Mouse (Mus musculus) heart, adult 18-20 months (tissue): ENCODE data around the gene Abcb4. TPM values are rescaled to one million over a fixed set of nuclear protein-coding genes. Genes with fewer than 3 reads are reported as not detected.
"Not testable (repeated sequence)": the region's sequence is repeated elsewhere in the genome, so short reads cannot be mapped to it uniquely, and the experiment has no call there.

Source experiments
- DNase-seq, 2 experiments: peaks; one replicate each; pipeline ENCODE4 v3.0.0; 2021 to 2022; ENCODE audit warnings: mixed read lengths in 1 of 2
- long read RNA-seq, 2 experiments: library from polyadenylated mRNA; stranded (forward); transcript quantifications; one replicate each; pipeline ENCODE4 v2.0.0; 2021
- total RNA-seq, 2 experiments: library from RNA; stranded (reverse); gene quantifications; 2 replicates each; pipeline ENCODE4 v1.2.3; 2021

Gene Abcb4
- total RNA-seq: 10 to 100 TPM; 18.7 to 21.0 TPM
- long read RNA-seq, experiment 1, full-length matches to known transcripts: 6 of 43 reads
- long read RNA-seq, experiment 1, partial matches to known transcripts: 14 of 43 reads
- long read RNA-seq, experiment 1, other reads (novel, unspliced or antisense): 23 of 43 reads
- long read RNA-seq, experiment 2, full-length matches to known transcripts: 5 of 19 reads
- long read RNA-seq, experiment 2, partial matches to known transcripts: 7 of 19 reads
- long read RNA-seq, experiment 2, other reads (novel, unspliced or antisense): 7 of 19 reads

GRCm38 (mm10) chr5:8893300-8894103 is at the start of gene Abcb4:
Abcb4 (plus strand) TSS chr5:8893717.
- DNase-seq: peak; percentile 73 to 74

DNA sequence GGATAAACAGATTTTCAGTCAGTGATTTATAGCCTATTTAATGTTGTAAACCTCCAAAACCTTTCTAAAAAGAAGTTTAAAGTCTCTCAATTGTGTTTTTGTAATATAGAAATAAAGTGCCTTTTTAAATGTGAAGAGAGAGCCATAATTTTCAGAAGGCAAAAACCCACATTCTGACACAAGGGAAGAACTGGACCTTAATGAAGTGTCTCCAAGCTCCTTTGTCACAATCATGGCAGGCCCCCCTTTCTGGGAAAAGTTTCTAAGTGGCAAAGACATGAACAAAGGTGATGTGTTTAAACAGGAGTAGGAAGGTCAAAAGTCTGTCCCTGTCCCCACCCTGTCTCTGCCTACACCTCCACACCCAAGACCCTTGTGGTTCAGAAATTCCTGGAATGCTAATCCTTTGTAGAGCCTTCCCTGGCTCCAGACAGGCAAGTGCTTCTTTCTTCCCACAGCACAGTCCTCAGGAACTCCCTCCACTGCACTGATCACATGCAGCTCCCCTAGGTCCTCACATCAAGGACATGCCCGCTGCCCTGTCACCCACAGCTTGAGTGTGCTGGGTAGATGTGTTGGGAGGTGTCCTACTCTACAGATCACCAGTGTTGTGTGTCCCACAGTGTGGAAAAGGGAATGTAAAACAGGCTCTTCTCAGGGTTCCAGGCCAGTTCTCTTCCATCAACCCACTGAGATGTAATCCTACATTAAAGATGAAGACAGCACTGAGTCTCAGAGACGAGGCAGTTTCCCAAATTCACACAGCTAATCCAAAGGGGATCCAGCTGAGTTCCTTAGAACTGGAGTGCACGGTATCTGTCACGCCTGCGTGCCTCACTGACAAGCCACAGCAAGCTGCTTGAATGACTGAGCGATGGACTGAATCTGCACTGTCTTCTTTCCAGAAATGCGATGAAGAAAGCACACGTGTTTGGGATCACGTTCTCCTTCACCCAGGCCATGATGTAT is 44.6 kb upstream of the Abcb4 start:
- DNase-seq: not testable (repeated sequence)

DNA sequence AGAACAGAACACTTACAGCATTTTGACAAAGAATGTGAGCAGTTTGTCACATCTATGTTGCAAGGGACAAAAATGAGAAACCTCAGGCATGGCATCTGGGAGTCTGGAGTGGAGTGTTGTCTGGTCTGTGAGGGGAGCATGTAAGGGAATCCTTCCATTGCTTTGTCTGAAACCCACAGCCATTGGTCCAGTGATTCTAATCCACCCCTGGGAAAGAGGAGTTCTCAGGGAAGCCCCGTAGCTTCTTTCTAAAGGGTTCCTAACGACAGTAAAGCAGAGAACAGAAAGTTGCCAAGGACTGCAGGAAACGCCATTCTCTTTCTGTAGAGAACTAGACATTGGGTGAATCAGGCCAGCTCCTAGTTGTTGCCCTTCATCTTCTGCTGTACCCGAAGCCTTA is 42.7 kb upstream of the Abcb4 start:
- DNase-seq: no peak

DNA sequence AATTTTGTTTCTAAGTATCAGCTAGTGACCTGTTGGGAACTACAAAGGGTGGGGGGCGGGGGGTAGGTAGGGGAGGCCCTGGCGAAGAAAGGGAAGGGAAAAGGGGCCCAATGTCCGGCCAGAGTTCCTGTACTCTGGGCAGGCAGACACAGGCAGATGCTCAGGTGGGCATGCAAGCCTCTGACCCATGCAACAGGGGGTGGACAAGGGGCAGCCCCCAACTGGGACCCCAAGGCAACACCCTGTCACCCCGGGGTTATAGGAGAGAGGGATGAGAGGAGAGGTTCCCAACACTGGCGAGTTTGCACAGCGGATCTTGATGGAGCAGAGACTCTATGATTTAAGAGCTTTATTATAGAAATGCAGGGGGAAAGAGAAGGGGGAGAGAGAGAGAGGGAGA is 36.3 kb upstream of the Abcb4 start:
- no peak for DNase-seq

DNA sequence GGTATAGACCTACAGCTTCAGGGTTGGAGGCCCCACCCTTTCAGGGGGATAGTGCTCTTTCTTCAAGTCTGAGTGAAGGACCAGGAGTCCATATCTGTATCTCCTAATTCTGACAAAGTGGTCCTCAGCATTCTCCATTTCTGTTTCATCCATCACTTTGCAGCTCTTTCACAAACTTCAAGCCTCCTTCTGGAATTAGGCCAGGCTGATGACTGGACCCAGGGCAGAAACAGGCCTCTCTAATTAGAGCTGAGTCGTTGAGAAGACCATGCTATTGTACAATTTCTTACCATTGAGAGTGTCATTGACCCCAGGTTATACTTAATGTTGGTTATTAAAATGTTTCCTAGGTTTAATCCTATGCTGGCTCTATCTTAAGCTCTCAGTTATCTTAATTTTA is 31.7 kb upstream of the Abcb4 start:
- no peak for DNase-seq

GRCm38 (mm10) chr5:8863580-8864337 is 29.8 kb upstream of the Abcb4 start:
- peak; percentile 38 to 72 for DNase-seq

DNA sequence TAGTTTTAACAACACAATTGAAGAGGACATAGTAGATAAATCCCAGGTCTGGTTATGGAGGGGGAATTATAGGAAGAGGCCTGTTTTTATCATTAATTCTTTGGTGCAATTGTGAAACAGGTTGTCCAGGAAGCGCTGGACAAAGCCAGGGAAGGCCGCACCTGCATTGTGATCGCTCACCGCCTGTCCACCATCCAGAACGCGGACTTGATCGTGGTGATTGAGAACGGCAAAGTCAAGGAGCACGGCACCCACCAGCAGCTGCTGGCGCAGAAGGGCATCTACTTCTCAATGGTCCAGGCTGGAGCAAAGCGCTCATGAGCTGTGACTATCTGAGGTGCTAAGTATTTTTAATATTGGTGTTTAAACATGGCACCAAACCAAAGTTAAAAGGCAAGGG is 27.9 kb upstream of the Abcb4 start:
- peak; percentile 4 to 27 for DNase-seq

GRCm38 (mm10) chr5:8866366-8866765 is 27.2 kb upstream of the Abcb4 start:
- DNase-seq: no peak

DNA sequence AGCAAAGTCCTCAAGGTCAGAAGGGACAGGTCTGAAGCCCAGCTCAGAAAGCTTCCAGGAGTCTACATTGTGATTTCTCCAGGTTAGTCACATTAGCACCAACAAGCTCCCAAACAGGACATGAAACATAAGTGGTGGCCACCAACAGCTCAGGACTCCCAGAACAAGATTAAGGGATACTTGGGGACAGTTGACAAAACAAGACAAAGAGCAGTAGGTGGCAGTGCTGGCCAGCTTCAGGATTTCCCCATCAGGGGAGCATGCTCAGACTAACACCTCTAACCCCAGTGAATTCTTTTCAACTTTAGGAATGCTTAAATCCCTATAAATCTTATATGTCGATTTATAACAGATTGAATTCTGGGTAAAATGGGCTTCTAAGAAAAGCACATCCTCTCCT is 25.5 kb upstream of the Abcb4 start:
- peak; percentile 40 to 60 for DNase-seq

DNA sequence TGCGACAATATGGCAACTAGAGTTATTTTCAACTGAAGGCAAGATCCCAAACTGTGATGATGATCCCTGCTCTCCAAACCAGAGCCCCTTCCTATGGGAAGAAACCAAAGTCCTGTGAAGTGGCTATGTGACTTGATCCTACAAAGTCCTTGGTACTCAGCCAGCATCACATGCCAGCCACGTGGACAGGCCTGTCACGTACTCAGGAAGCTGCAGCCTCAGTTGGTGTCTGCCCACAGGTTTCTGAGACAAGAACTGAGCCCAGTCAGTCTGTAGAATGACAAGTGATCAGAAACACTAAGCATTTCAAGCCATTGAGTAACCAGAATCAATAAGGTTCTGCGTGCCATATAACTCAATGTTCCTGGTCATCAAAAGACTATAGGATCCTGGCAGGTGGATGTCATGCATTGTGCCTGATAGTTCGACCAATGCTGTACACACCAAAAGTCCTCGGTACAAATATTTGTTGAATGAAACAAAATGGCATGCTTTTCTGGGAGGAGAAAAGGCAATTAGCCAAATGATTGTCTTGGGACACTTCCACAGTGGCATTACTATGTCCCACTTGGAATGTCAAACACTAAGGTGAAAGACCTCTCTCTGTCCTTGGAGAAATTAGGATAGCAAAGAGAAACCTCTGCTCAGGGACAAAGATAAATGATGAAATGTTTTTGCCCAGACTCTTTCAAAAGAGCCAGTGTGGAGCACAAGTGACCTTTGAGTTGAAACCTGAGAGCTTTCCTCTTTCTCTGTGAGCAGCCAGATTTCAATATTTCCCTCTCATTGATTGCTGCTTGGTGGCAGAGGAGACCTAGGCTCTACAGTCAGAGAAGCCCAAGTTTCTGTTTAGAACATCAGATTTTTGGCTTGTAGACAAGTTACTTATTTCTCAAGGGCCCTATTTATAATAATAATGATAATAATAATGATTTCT is 20.3 kb upstream of the Abcb4 start:
- DNase-seq: no peak

- DNase-seq: no peak
These were observed 16.4 kb upstream of the Abcb4 start for GRCm38 (mm10) chr5:8877086-8877485.

DNA sequence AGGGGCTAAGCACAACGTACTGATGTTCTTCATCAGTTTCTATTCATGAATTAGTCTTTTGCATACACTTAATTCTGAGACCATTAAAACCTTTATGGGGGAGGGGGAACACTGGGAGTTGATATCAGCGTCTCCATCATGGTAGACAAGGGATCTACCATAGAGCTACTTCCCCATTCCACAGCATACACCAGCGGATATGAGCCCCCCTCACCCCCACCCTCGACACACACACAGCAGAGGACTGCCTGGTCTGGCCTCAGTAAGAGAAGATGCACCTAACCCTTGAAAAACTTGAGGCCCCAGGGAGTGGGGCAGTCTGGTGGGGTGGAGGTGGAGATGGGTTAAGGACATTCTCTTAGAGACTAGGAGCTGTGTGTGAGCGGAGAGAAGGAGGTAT is 15.7 kb upstream of the Abcb4 start:
- no peak for DNase-seq

DNA sequence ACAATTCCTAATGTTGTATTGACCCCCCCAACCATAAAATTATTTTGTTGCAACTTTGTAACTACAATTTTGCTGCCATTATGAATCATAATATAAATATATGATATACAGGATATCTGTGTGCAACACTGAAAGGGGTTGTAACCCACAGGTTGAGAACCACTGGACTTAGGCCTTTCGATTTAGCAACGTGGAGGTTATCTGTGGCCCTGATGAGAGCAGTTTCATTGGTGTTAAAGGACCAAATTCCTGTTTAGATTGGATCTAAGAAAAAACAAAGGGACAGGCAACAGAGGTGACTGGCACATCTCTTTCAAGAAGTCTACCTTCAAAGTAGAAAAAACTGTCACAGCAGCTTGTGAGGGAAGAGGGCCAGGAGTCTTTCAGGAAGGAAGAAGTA is 7.7 kb upstream of the Abcb4 start:
- DNase-seq: no peak

GRCm38 (mm10) chr5:8894104-8894425 is 548 bp downstream of the Abcb4 start:
- peak; percentile 18 to 48 for DNase-seq

DNA sequence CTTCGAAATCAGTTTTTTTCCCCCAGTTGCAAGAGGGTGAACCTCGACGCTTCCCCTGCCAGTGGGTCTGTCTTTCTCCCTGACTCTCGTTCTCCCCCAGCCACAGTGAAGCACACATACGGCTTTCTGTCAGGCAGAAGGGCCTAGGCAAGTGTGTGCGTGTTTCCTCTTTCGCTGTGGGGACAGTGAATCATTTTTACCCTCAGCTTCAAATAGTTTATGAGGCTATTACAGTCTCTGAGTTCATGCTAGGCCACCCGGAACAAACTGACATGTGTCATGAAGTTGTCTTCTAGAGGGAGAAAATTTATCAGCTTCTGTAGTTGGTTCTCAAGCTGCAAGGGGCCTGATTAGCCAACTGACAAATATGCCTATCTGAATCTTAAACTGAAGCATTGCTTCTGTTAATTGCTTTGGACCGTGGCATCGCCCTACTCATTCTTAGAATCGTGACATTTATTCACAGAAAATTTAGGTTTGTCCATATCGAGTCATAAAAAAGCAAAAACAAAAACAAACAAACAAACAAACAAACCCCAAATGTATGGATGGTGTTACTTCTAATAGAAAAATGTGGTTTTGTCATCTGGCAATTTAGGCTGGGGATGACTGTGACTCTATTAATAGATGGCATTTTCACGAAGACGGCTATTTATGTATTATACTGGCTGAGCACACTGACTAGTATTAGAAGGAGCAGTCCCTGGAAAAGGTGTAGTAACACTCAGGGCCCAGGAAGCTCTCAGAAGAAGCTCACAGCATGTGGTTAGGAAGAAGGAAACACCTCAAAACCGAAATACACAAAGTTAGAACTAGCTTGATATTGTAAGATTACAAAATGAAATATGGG is 1.3 kb downstream of the Abcb4 start:
- peak; percentile 10 to 27 for DNase-seq

- DNase-seq: no peak
These were observed 2.7 kb downstream of the Abcb4 start for GRCm38 (mm10) chr5:8896198-8896597.

DNA sequence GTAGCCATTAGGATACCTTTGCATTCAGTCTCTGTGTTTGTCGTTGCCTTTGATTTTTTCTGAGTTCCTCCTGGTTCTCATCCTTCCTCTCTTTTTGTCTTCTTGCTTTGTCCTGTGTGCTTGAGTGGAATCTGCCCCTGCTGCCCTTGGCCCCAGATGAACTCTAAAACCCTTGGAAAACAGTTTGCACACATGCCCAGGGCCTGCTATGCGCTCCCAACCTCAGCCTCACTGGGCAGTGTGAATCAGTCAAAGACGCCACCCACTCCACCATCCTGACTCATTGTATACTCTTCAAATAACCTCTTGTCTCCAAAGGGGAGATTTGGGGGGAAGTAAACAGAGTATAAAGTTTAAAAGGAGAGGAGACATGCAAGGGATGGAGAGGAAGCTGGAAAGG is 4.7 kb downstream of the Abcb4 start:
- DNase-seq: no peak

DNA sequence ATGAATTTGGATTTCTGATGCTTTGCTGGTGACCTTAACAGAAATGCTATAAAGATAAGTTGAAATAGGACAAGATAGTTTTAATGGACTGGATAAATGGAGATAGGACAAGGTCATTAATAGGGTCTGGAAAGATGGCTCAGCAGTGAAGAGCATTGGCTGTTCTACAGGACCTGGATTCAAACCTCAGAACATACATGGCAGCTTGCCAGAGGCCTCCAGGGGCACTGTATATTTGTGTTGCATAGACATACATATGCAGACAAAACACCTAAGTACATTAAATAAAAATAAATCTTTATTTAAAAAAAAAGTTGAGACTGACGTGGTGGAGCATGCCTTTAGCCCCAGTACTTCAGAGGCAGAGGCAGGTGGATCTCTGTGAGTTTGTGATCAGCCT is 7.5 kb downstream of the Abcb4 start:
- DNase-seq: no peak

GRCm38 (mm10) chr5:8902141-8902817 is 8.8 kb downstream of the Abcb4 start:
- no peak for DNase-seq
